Mouse (Mus musculus) embryonic facial prominence, embryonic 14.5 days (tissue): Measurements from ENCODE around the gene R3hdm2. TPM values are rescaled to one million over a fixed set of nuclear protein-coding genes. Genes with fewer than 3 reads are reported as not detected.

Experiments used
- ATAC-seq: fragments of 200-750 bp; cut with Nextera tagmentation; 2 replicates; pipeline ENCODE4 v1.8.0; 2017; ENCODE audit warnings: low read depth, moderate number of reproducible peaks, moderate TSS enrichment
- DNase-seq: peaks from one replicate; pipeline ENCODE4 v3.0.0-alpha.2; 2015; ENCODE audit warnings: low spot score
- H3K27ac ChIP-seq: fragments of 300-500 bp; sonication (generic); replicated peaks from 2 replicates; pipeline ENCODE4 v1.5.1; 2014; ENCODE audit warnings: low read depth, mild to moderate bottlenecking, low read length, moderate library complexity
- H3K27me3 ChIP-seq: fragments of 300-500 bp; sonication (generic); replicated peaks from 2 replicates; pipeline ENCODE4 v1.6.1; 2014; ENCODE audit warnings: low read length; ENCODE audit not compliant: control insufficient read depth, insufficient read depth
- H3K36me3 ChIP-seq: fragments of 300-500 bp; sonication (generic); 2 replicates; pipeline ENCODE4 v1.6.1; 2014; ENCODE audit warnings: low read length, mixed read lengths; ENCODE audit not compliant: control insufficient read depth, insufficient read depth
- H3K4me1 ChIP-seq: fragments of 300-500 bp; sonication (generic); 2 replicates; pipeline ENCODE4 v1.6.1; 2014; ENCODE audit warnings: antibody characterized with exemption, low read length; ENCODE audit not compliant: control insufficient read depth, insufficient read depth
- H3K4me2 ChIP-seq: fragments of 300-500 bp; sonication (generic); 2 replicates; pipeline ENCODE4 v1.6.1; 2014; ENCODE audit warnings: low read depth, mild to moderate bottlenecking, low read length, moderate library complexity, mixed read lengths
- H3K4me3 ChIP-seq: fragments of 300-500 bp; sonication (generic); 2 replicates; pipeline ENCODE4 v1.5.1; 2014; ENCODE audit warnings: low read depth, mild to moderate bottlenecking, low read length
- H3K9ac ChIP-seq: fragments of 300-500 bp; sonication (generic); 2 replicates; pipeline ENCODE4 v1.6.1; 2014; ENCODE audit warnings: low read depth, mild to moderate bottlenecking, low read length, moderate library complexity, mixed read lengths
- H3K9me3 ChIP-seq: fragments of 300-500 bp; sonication (generic); 2 replicates; pipeline ENCODE4 v1.6.1; 2016; ENCODE audit warnings: low read length; ENCODE audit not compliant: control insufficient read depth
- WGBS: fragments of 180-500 bp; shearing (Covaris S2); extraction: QIAGEN DNeasy Blood & Tissue Kit; methylation state at CpG from one replicate; pipeline ENCODE4 v1.1.7; 2014; 5-methylcytosine and 5-hydroxymethylcytosine counted together
- polyA plus RNA-seq: library from polyadenylated mRNA; unstranded; fragments of >200 nt; fragmentation: Nextera tagmentation; extraction: Ambion mirVana; gene quantifications from 2 replicates; pipeline ENCODE4 v1.2.1, GENCODE M21; 2014

Gene R3hdm2
- polyA plus RNA-seq, 1 experiment from 2014 or later, result 29.8 TPM

DNA sequence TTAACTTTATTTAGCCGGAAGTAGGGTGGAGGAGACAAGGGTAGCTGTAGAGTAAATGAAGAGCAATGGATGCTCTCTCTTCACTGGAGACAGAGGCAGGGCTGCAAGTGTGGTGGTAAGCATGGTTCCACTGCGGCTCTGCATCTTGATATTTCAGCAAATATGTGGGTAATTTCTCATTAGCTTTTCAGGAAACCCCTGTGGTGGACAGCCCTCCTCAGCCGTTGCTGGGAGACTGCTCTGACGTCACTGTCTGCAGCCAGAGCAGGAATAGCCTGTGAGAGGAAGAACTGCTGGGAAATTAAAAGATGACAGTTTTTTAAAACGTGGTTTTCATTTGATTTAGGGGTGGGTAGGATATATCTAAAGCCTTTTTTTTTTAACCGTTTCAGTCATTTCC is 41.9 kb downstream of the R3hdm2 start:
- WGBS, result 13% methylated on average over 6 of the region's 6 CpGs
- Histone ChIP-seq H3K27me3 (no peaks in the 10 kb centered on the region), H3K4me1 (peaks cover 20% of the 10 kb centered on the region; the same call in 1 of the 2 replicates), H3K9me3 (no peaks in the 10 kb centered on the region), H3K27ac (no peak overlapping the region; the same call in 1 of the 2 replicates), H3K4me3 (no peak overlapping the region), H3K9ac (no peak overlapping the region), H3K4me2 (no peak overlapping the region), H3K36me3 (0 out of 2 replicates have a peak, but pooled peaks cover 6% of the 10 kb centered on the region)
- ATAC-seq (peak; percentile 75; the same call in 1 of the 2 replicates), DNase-seq (peak; percentile 84)

DNA sequence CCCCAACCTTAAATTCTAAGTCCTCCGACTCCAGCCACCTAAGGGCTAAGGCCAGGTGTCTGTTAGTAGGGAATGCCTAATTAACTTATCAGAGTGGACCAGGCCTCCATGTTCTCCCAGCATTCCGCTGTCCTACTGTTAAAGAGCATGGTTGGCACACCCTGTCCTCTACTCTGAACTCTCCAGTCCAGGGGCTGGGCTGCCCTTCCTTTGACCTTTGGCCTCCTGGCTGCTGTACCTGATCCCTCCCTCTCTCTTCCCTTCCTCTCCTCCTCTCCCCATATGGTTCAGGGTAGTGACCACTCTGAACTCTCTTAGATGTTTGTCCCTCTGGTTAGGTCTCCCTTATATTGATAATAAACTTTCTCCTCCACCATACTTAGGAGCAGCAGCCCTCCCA is 45.7 kb downstream of the R3hdm2 start:
- no peak overlapping the region for H3K4me2 ChIP-seq
- no peak overlapping the region for H3K27ac ChIP-seq
- DNase-seq (no peak), ATAC-seq (no peak)
- no peak overlapping the region for H3K4me3 ChIP-seq
- no peaks in the 10 kb centered on the region for H3K36me3 ChIP-seq
- peaks cover 23% of the 10 kb centered on the region; the same call in 1 of the 2 replicates for H3K4me1 ChIP-seq
- 75% methylated on average over 2 of the region's 2 CpGs for WGBS
- no peaks in the 10 kb centered on the region for H3K9me3 ChIP-seq
- no peaks in the 10 kb centered on the region for H3K27me3 ChIP-seq
- H3K9ac ChIP-seq, result no peak overlapping the region

DNA sequence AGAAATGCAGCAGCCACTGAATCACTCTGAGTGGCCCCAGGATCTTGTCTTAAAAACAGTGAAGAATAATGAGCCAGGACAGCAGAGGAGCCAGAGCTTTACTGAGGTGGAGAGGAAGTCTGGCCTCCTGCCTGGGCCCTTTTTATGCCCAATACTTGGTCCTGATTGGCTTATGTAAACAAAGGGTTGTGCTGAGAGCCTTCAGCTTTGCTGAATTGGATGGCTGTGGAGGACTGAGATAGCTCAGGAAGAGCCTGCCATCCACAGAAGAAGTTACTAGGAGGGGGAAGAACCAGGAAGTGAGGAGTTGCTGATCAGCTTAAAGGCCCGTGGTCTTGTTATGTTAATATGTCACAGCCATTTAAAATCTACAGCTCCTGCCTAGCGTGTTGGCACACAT is 46.5 kb downstream of the R3hdm2 start:
- H3K36me3 ChIP-seq, result peaks cover 3% of the 10 kb centered on the region
- H3K27ac ChIP-seq, result 0 out of 2 replicates have a peak overlapping the region, but pooled peaks have one; percentile 10
- H3K9me3 ChIP-seq, result no peaks in the 10 kb centered on the region
- no peak overlapping the region for H3K4me3 ChIP-seq
- WGBS, result 31% methylated on average over 2 of the region's 2 CpGs
- peaks cover 15% of the 10 kb centered on the region; the same call in 1 of the 2 replicates for H3K4me1 ChIP-seq
- H3K9ac ChIP-seq, result no peak overlapping the region
- DNase-seq (no peak), ATAC-seq (no peak)
- no peak overlapping the region for H3K4me2 ChIP-seq
- no peaks in the 10 kb centered on the region for H3K27me3 ChIP-seq

DNA sequence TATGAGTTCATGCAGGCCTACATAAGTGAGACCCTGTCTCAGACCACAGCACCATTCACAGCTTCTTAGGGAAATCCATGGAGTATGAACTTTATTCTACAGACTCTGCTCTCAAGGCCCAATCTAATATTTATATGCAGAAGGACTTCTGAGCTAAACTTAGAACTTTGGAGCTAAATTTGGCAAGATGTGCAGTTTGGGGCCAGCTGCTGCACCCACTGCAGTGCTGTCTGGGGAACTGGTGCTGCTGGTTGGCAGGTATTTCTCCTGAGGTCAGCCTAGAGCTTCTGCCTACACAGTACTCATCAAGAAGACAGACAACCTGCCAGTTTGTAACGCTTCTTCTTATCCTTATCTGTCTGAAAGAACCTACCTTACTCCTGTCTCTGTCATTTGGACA is 47.0 kb downstream of the R3hdm2 start:
- DNase-seq (no peak), ATAC-seq (no peak)
- 80% methylated on average over 1 of the region's 1 CpGs for WGBS
- no peaks in the 10 kb centered on the region for H3K9me3 ChIP-seq
- 0 out of 2 replicates have a peak overlapping the region, but pooled peaks have one; percentile 10 for H3K27ac ChIP-seq
- no peaks in the 10 kb centered on the region for H3K27me3 ChIP-seq
- H3K9ac ChIP-seq, result no peak overlapping the region
- H3K4me2 ChIP-seq, result no peak overlapping the region
- no peak overlapping the region for H3K4me3 ChIP-seq
- H3K4me1 ChIP-seq, result peaks cover 10% of the 10 kb centered on the region; the same call in 1 of the 2 replicates
- H3K36me3 ChIP-seq, result peaks cover 7% of the 10 kb centered on the region

DNA sequence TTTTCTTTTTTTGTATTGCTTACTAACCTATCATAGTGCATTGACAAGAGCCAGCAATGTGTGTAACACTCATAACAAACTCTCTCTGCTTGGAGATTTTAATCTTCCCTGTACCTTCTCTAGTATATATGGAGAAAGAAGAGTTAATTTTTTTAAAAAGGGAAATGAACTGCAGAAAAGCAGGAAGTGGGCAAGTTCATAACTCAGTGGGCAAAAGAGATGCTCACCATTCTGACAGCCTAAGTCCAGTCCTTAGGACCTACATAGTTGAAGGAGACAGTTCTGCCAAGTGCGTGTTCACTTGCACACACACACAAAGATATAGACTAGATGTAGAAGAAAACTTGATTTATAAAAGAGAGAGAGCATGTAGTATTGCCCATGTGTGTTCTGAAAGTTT is 47.9 kb downstream of the R3hdm2 start:
- Histone ChIP-seq H3K27ac (no peak overlapping the region), H3K4me3 (no peak overlapping the region), H3K4me2 (no peak overlapping the region), H3K36me3 (peaks cover 7% of the 10 kb centered on the region), H3K27me3 (no peaks in the 10 kb centered on the region), H3K9ac (no peak overlapping the region), H3K4me1 (0 out of 2 replicates have a peak, but pooled peaks cover 5% of the 10 kb centered on the region), H3K9me3 (no peaks in the 10 kb centered on the region)
- whole genome bisulfite sequencing, result 91% methylated on average over 1 of the region's 1 CpGs
- DNase-seq, result no peak
- ATAC-seq, result no peak

DNA sequence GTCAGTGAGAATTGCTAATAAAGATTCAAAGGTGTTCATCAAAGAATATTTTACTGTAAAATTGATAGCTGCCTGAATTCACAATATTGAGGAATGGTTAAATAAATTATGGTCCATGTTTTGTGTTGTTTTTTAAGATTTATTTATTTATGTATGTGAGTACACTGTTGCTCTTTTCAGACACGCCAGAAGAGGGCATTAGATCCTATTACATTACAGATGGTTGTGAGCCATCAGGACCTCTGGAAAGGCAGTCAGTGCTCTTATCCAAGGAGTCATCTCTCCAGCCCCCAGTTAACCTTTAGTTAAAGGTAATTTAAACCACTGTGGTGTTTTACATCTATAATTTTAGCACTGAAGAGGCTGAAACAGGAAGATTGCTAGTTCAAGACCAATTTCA is 49.4 kb downstream of the R3hdm2 start:
- DNase-seq (no peak), ATAC-seq (no peak)
- Histone ChIP-seq H3K27ac (no peak overlapping the region), H3K9ac (no peak overlapping the region), H3K9me3 (no peaks in the 10 kb centered on the region), H3K4me3 (no peak overlapping the region), H3K36me3 (peaks cover 7% of the 10 kb centered on the region), H3K4me2 (no peak overlapping the region), H3K27me3 (no peaks in the 10 kb centered on the region), H3K4me1 (0 out of 2 replicates have a peak, but pooled peaks cover 5% of the 10 kb centered on the region)
- 56% methylated on average over 1 of the region's 1 CpGs for WGBS

DNA sequence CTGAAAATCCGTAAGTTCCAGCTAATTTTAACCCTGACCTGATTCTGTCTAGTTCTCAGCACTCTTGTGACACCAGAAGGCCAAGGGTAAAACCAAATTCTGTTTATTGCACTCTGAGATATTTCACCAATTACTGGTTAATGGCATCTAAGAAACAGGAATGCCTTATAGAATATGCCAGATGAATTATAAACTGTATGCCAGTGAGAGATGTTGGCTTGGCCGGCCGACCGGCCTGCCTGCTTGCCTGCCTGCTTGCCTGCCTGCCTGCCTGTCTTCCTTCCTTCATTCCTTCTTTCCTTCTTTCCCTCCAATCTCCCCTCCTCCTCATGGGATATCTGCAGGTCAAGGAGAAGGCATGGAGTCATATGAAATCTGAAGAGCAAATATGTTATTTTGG is 52.3 kb downstream of the R3hdm2 start:
- DNase-seq (no peak), ATAC-seq (no peak)
- Histone ChIP-seq H3K9ac (no peak overlapping the region), H3K27ac (no peak overlapping the region), H3K9me3 (no peaks in the 10 kb centered on the region), H3K36me3 (peaks cover 13% of the 10 kb centered on the region), H3K27me3 (no peaks in the 10 kb centered on the region), H3K4me1 (no peaks in the 10 kb centered on the region), H3K4me2 (no peak overlapping the region), H3K4me3 (no peak overlapping the region)
- 97% methylated on average over 4 of the region's 4 CpGs for WGBS

DNA sequence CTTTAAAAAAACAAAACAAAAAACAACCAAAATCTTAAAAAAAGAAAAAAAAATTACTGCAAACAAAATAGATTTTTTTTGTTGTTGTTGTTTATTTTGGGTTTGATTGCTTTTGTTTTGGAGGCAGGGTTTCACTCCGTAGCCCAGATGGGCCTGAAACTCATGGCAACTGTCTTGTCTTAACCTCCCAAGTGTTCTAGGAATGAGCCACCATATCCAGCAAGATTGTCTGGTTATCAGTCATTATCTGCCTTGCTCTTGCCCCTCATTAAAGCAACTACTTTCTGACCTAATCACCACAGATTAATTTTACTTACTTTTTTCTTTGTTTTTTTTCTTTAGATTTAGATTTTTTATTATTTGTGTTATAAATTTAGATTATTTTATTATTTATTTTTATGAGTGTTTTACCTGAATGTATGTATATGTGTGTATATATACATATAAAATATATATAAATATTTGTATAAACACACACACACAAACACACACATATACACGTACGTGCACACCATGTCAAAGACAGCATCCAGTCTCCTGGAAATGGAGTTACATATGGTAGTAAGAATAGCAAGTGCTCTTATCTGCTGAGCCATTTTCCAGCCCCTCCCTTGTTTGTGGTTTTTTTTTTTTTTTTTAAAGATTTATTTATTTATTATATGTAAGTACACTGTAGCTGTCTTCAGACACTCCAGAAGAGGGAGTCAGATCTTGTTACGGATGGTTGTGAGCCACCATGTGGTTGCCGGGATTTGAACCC is 57.4 kb downstream of the R3hdm2 start:
- WGBS, result 91% methylated on average over 5 of the region's 5 CpGs
- Histone ChIP-seq H3K4me3 (no peak overlapping the region), H3K36me3 (peaks cover 5% of the 10 kb centered on the region), H3K4me1 (no peaks in the 10 kb centered on the region), H3K27me3 (no peaks in the 10 kb centered on the region), H3K9ac (no peak overlapping the region), H3K9me3 (no peaks in the 10 kb centered on the region), H3K27ac (no peak overlapping the region), H3K4me2 (no peak overlapping the region)
- no peak for DNase-seq
- no peak for ATAC-seq

DNA sequence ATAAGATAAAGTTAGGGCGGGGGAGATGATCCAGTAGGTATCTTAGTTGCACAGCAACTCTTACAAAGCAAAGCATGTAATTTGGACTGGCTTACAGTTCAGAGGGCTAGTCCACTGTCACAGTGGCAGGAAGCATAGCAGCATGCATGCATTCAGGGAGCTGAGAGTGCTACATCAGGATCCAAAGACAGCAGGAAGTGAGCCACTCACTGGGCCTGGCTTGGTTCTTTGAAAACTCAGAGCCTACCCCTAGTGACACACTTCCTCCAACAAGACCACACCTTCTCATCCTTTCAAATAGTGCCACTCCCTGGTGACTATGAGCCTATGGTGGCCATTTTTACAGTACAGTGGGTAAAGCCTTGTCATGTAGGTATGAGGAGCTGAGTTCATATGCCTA is 73.6 kb downstream of the R3hdm2 start:
- no peak overlapping the region for H3K4me2 ChIP-seq
- no peaks in the 10 kb centered on the region for H3K4me1 ChIP-seq
- no peak overlapping the region for H3K9ac ChIP-seq
- no peak overlapping the region for H3K27ac ChIP-seq
- WGBS, result 96% methylated on average over 1 of the region's 1 CpGs
- no peaks in the 10 kb centered on the region for H3K27me3 ChIP-seq
- no peaks in the 10 kb centered on the region for H3K9me3 ChIP-seq
- ATAC-seq (no peak), DNase-seq (no peak)
- H3K4me3 ChIP-seq, result no peak overlapping the region
- peaks cover 69% of the 10 kb centered on the region for H3K36me3 ChIP-seq
